Mouse (Mus musculus): ENCODE results near the gene Slc6a20b. TPM values are rescaled to one million over a fixed set of nuclear protein-coding genes. Genes with fewer than 3 reads are reported as not detected.

Gene Slc6a20b
- not detected for polyA plus RNA-seq (2015; fragmentation: Illumina TruSeq; extraction: RNeasy Lipid Tissue Mini Kit (QIAGEN cat#74804); ENCODE audit: low read depth, low replicate concordance)

DNA sequence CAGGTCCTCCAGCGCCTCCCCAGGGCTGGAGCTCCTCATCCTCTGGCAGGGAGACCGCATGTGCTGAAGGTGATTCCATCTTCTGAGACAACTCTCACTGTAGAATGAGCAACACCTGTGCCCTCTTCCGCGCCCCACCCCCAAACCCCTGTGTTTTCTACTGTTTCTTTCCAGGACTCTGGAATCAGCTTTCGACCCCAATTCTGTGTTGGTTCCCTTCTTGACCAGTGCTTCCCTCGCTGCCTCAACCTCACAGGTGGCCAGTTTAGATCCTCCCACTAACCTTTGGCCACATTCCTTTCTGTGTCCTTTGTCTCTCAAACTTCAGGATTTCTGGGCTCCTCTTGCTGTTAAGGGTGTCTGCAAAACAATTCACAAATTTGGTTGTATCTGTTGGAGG is at the start of gene Slc6a20b:
Gene Slc6a20b (minus strand): TSS at position 285 of the 400 bp plus-strand sequence.

DNA sequence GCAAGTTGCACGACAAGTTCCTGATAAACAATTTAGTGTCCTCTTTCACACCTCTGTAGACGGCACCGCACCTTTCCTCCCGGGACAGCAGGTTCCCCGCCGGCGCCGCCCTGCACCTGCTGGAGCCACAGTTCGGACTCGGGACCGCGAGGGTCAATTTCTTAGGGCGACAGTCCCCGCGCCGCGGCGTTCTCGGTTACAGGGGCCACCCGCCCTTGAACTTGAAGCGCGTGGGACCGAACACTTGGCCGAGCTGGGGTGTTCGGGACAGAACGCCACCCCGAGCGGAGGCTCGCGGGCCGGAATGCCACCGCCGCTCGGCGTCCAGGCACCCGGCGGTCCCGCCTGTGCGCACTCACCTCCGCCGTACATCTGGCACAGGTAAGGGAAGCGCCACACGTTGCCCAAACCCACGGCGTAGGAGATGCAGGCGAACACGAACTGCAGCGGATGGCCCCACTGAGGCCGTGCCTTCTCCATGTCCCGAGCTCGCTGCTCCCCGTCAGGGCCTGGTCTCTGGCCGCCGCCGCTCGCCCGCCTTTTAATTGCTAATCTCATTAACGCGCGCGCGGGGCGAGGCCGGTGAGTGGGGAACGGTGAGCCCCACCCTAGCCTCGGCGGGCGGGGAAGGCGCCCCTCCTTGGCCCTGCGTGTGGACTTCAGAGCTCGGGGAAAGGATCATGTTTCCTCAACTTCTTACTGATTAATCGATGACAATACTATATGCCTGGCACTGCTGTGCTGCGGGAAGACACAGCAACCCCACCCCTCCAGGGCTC is 46.2 kb upstream of the Slc6a20b start, which contains the start of the genes Ccr9 and Slc6a20a:
Gene Ccr9 (plus strand): TSS at position 113 of the 779 bp plus-strand sequence.
Gene Slc6a20a (minus strand): TSS at position 559 of the 779 bp plus-strand sequence.

Other genes starting within 250 kb of the Slc6a20b start
- gene Limd1, start 153.9 kb downstream of the Slc6a20b start, polyA plus RNA-seq (2015; fragmentation: Illumina TruSeq; extraction: RNeasy Lipid Tissue Mini Kit (QIAGEN cat#74804); ENCODE audit: low read depth, low replicate concordance): 7.9 TPM
- 87.7 TPM for gene Sacm1l, start 102.8 kb downstream of the Slc6a20b start, polyA plus RNA-seq (2015; fragmentation: Illumina TruSeq; extraction: RNeasy Lipid Tissue Mini Kit (QIAGEN cat#74804); ENCODE audit: low read depth, low replicate concordance)
- 0.22 TPM for gene Ccr9, start 45.9 kb upstream of the Slc6a20b start, polyA plus RNA-seq (2015; fragmentation: Illumina TruSeq; extraction: RNeasy Lipid Tissue Mini Kit (QIAGEN cat#74804); ENCODE audit: low read depth, low replicate concordance)
- gene Slc6a20a, start 46.3 kb upstream of the Slc6a20b start, polyA plus RNA-seq (2015; fragmentation: Illumina TruSeq; extraction: RNeasy Lipid Tissue Mini Kit (QIAGEN cat#74804); ENCODE audit: low read depth, low replicate concordance): 18.5 TPM
- 56.7 TPM for gene Lztfl1, start 85.1 kb upstream of the Slc6a20b start, polyA plus RNA-seq (2015; fragmentation: Illumina TruSeq; extraction: RNeasy Lipid Tissue Mini Kit (QIAGEN cat#74804); ENCODE audit: low read depth, low replicate concordance)
- gene Cxcr6, start 173.9 kb upstream of the Slc6a20b start, polyA plus RNA-seq (2015; fragmentation: Illumina TruSeq; extraction: RNeasy Lipid Tissue Mini Kit (QIAGEN cat#74804); ENCODE audit: low read depth, low replicate concordance): not detected
- gene Fyco1, start 219.3 kb upstream of the Slc6a20b start, polyA plus RNA-seq (2015; fragmentation: Illumina TruSeq; extraction: RNeasy Lipid Tissue Mini Kit (QIAGEN cat#74804); ENCODE audit: low read depth, low replicate concordance): 20.7 TPM
- gene Xcr1, start 229.5 kb upstream of the Slc6a20b start, polyA plus RNA-seq (2015; fragmentation: Illumina TruSeq; extraction: RNeasy Lipid Tissue Mini Kit (QIAGEN cat#74804); ENCODE audit: low read depth, low replicate concordance): not detected